Mouse (Mus musculus): Measurements from ENCODE around the gene Pax8.

The Pax8 gene

GRCm38 (mm10) chr2:24475420-24475819 is at the start of gene Pax8:
TSS of gene Pax8 (minus strand) at chr2:24475599.
- no peak for DNase-seq (ENCODE audit: low spot score in 2 of 2)

- no peak for DNase-seq (ENCODE audit: low spot score in 2 of 2)
Observed at GRCm38 (mm10) chr2:24521430-24522226, 46.2 kb upstream of the Pax8 start.

GRCm38 (mm10) chr2:24520576-24521272 is 45.3 kb upstream of the Pax8 start:
- no peak for DNase-seq (ENCODE audit: low spot score in 2 of 2)

- no peak for DNase-seq (ENCODE audit: low spot score in 2 of 2)
Observed at GRCm38 (mm10) chr2:24516946-24517345, 41.5 kb upstream of the Pax8 start.

- DNase-seq (ENCODE audit: low spot score in 2 of 2), result no peak
Observed at GRCm38 (mm10) chr2:24507359-24507758, 32.0 kb upstream of the Pax8 start.

GRCm38 (mm10) chr2:24502963-24503471 is 27.6 kb upstream of the Pax8 start:
- DNase-seq (ENCODE audit: low spot score in 2 of 2), result no peak

- DNase-seq (ENCODE audit: low spot score in 2 of 2), result no peak
Observed at GRCm38 (mm10) chr2:24500921-24501320, 25.5 kb upstream of the Pax8 start.

GRCm38 (mm10) chr2:24490564-24490963 is 15.2 kb upstream of the Pax8 start:
- no peak for DNase-seq (ENCODE audit: low spot score in 2 of 2)

- no peak for DNase-seq (ENCODE audit: low spot score in 2 of 2)
Observed at GRCm38 (mm10) chr2:24488660-24489059, 13.3 kb upstream of the Pax8 start.

- no peak for DNase-seq (ENCODE audit: low spot score in 2 of 2)
Observed at GRCm38 (mm10) chr2:24487056-24487825, 11.8 kb upstream of the Pax8 start.

GRCm38 (mm10) chr2:24485398-24485797 is 10.0 kb upstream of the Pax8 start:
- DNase-seq (ENCODE audit: low spot score in 2 of 2), result no peak

GRCm38 (mm10) chr2:24479906-24480305 is 4.5 kb upstream of the Pax8 start:
- DNase-seq (ENCODE audit: low spot score in 2 of 2), result no peak

- no peak for DNase-seq (ENCODE audit: low spot score in 2 of 2)
Observed at GRCm38 (mm10) chr2:24479151-24479550, 3.8 kb upstream of the Pax8 start.

GRCm38 (mm10) chr2:24478611-24479010 is 3.2 kb upstream of the Pax8 start:
- no peak for DNase-seq (ENCODE audit: low spot score in 2 of 2)

- DNase-seq (ENCODE audit: low spot score in 2 of 2), result no peak
Observed at GRCm38 (mm10) chr2:24474514-24475378, 653 bp downstream of the Pax8 start.

GRCm38 (mm10) chr2:24473641-24474511 is 1.5 kb downstream of the Pax8 start:
- DNase-seq (ENCODE audit: low spot score in 2 of 2), result no peak

GRCm38 (mm10) chr2:24472677-24473076 is 2.7 kb downstream of the Pax8 start:
- no peak for DNase-seq (ENCODE audit: low spot score in 2 of 2)

GRCm38 (mm10) chr2:24472111-24472510 is 3.3 kb downstream of the Pax8 start:
- DNase-seq (ENCODE audit: low spot score in 2 of 2), result no peak

GRCm38 (mm10) chr2:24469102-24469501 is 6.3 kb downstream of the Pax8 start:
- no peak for DNase-seq (ENCODE audit: low spot score in 2 of 2)

GRCm38 (mm10) chr2:24468430-24468829 is 7.0 kb downstream of the Pax8 start:
- no peak for DNase-seq (ENCODE audit: low spot score in 2 of 2)
